Mouse (Mus musculus) spleen, adult 18-20 months (tissue): ENCODE data around the gene Yars.

Experiments used
- DNase-seq, 2 experiments: peaks; one replicate each; pipeline ENCODE4 v3.0.0; 2022; ENCODE audit warnings: mixed read lengths in 2 of 2

Gene Yars

GRCm38 (mm10) chr4:129254571-129254970, 65.0 kb downstream of the Yars start:
- DNase-seq = no peak

DNA sequence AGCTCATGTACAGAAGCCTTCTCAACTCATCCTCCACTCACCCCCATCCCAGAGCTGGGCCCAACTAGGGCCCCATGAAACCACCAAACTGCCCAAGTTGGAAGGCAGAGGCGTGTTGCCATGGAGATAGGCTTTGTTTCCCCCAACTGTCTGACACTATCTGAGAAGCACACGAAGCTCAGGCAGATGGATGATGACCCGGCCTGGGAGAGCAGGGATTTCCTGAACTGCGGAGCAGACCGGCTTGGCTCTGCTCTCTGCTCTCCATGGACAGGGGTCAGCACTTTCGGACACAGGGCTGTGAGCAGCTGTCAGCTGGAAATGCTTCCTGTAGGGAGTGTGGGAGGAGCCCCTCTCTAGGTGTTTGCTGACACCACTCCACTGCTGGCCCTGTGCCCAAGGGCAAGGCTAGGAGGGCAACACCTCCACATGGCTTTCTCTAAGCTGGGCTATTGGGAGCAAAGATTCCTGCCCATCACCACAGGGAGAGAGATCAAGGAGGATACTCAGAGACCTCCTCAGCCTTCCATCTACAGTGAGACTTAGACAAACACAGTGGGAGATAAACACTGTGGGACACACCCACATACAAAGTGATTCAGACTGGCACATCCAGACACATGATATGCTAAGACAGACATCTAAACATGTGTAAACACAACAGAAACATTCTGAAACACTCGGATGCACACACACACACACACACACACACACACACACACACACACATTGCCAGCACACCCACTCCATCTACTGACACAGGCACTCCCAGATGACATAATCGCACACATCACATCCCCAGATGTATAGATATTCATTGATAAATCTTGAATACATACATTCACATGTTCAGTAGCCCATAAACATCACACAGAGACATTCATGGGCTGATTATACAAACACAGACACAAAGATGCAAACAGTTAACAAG, 67.2 kb downstream of the Yars start:
- DNase-seq = no peak

GRCm38 (mm10) chr4:129259101-129259500, 69.5 kb downstream of the Yars start:
- no peak for DNase-seq

DNA sequence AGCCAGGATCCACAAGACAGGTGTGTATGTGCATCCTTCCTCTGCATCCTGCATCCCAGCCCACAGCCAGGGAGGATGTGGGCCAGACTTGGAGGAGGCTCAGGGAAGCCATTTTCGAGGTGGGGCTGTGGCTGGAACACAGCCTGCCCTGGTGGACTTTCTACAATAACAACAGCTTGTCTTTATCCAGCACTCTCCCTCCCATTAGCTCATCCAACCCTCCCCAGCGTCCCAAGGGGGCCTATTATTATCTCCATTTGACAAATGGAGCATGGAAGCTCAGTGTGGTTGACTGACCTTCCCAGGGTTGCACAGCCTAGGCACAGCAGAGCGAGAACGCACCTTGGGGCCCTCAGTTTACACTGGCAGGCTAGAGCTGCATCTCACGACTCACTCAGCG, 71.1 kb downstream of the Yars start:
- DNase-seq = no peak

DNA sequence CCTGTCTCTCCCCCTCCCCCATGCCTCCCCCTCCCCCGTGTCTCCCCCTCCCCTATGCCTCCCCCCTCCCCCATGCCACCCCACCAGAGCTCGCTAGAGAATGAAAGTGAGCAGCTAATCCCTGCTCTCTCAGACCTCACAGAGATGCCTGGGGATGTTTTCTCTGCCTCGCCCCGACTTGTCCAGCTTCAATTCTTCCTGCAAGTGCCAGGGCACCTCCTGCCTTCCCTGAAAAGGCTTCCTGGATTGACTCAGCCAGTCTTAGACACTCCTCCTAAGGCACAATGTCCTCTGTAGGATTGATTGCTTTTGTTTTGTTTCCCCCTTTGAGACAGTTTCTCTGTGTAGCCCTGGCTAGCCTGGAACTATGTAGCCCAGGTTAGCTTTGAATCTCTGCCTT, 71.6 kb downstream of the Yars start, which contains the start of gene C77080:
Gene C77080, minus strand, starts transcription at position 209 of the 400 bp plus-strand sequence.
- DNase-seq = no peak

- peak in 1 of 2 experiments; percentile 18 for DNase-seq
Observed at GRCm38 (mm10) chr4:129263225-129264021, 73.9 kb downstream of the Yars start.

DNA sequence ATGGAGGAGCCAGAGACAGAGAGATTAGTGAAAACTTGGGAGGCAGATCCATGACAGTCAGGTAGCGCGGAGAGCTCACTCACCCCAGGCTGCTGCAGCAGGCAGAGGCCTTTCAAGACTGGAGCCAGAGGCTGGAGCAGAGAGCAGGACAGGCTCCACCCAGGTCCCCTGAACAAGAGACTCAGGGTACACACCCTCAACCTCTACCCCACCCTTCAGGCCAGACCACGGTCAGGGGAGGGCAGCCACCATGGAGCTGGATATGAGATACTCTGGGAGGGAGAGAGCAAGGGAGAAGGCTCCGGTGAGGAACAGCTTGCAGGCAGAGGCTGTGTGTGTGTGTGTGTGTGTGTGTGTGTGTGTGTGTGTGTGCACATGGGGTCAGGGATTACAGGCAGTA, 76.6 kb downstream of the Yars start:
- DNase-seq = no peak

- no peak for DNase-seq
Observed at GRCm38 (mm10) chr4:129266821-129267220, 77.3 kb downstream of the Yars start.

GRCm38 (mm10) chr4:129268698-129269097, 79.1 kb downstream of the Yars start:
- no peak for DNase-seq
